Mouse (Mus musculus) gastrocnemius, adult 8-10 months (tissue): Measurements from ENCODE around the gene Cers4. TPM values are rescaled to one million over a fixed set of nuclear protein-coding genes. Genes with fewer than 3 reads are reported as not detected.

Experiments used
- DNase-seq, 2 experiments: peaks; one replicate each; pipeline ENCODE4 v3.0.0; 2022; ENCODE audit warnings: low spot score in 2 of 2
- total RNA-seq, 4 experiments: library from RNA; stranded (reverse); gene quantifications; 2 replicates each; pipeline ENCODE4 v1.2.4; 2022

The Cers4 gene
- 1 to 10 TPM; 1.8 to 4.3 (median 2.5) TPM for total RNA-seq

GRCm38 (mm10) chr8:4492851-4493685 is at the start of gene Cers4:
Gene Cers4, plus strand, starts transcription at chr8:4493026.
- peak; percentile 72 to 77 for DNase-seq

GRCm38 (mm10) chr8:4458165-4458564 is 34.7 kb upstream of the Cers4 start:
- no peak for DNase-seq

- DNase-seq: no peak
Observed at GRCm38 (mm10) chr8:4463061-4463460, 29.8 kb upstream of the Cers4 start.

- DNase-seq: no peak
Observed at GRCm38 (mm10) chr8:4474419-4475187, 18.2 kb upstream of the Cers4 start.

GRCm38 (mm10) chr8:4481154-4481553 is 11.7 kb upstream of the Cers4 start:
- no peak for DNase-seq

GRCm38 (mm10) chr8:4481586-4481985 is 11.2 kb upstream of the Cers4 start:
- no peak for DNase-seq

GRCm38 (mm10) chr8:4482501-4482900 is 10.3 kb upstream of the Cers4 start:
- no peak for DNase-seq

DNA sequence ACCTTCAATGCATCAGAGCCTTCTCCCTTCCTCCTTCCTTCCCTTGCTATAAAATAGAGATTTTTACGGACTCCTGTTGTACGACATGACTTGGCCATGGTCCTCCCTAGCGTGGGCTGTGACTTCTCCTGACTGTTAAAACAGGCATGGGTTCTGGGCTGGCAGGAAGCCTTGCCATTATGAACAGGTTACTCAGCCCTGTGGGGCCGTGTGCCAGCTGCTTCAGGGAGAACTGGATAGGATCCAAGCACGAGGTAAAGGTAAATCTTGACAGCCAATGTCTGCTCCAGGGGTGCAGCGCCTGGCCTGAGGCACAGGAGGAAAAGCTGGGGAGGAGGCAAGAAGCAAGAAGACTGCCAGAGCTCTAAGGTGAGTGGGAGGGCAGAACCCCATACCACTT is 9.5 kb upstream of the Cers4 start:
- DNase-seq: no peak

- peak; percentile 5 to 16 for DNase-seq
Observed at GRCm38 (mm10) chr8:4493686-4494440, 1.0 kb downstream of the Cers4 start.

GRCm38 (mm10) chr8:4495976-4496375 is 3.1 kb downstream of the Cers4 start:
- DNase-seq: no peak

DNA sequence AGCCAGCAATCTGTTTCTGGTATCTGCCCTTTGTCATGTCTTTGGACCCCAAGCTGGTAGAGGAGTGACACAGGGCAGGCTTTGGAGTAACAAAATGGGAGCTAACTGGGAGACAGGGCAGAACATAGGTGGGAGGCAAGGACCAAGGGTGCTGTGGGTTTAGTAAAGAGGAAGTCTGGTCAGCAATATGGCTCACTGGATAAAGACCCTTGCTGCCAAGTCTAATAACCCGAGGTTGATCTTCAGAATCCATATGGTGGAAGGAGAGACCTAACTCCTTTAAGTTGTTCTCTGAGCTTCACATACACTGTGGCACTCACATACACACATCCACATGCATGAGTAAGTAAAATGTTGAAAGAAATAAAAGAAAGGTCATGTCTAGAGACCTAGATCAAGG is 4.8 kb downstream of the Cers4 start:
- no peak for DNase-seq

- DNase-seq: no peak
Observed at GRCm38 (mm10) chr8:4505364-4505763, 12.5 kb downstream of the Cers4 start.

GRCm38 (mm10) chr8:4507527-4507926 is 14.7 kb downstream of the Cers4 start:
- DNase-seq: no peak

DNA sequence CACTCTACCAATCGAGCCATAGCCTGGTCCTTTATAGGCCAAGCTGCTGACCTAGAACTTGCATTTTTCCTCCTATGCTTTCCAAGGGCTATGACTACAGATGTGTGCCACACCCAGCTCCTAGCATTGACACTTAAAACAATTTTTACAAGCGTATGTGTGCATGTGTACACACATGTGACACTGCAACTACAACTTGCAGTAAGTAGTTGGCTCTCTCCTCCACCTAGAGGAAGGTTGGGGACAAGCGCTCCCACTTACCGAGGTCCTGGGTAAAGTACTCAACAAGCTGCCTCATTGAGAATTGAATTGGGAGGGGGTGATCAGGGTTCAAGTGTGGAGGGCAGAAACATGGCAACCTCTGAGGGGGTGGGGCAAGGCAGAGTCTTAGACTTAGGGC is 18.0 kb downstream of the Cers4 start:
- DNase-seq: no peak

- DNase-seq: no peak
Observed at GRCm38 (mm10) chr8:4511429-4512115, 18.7 kb downstream of the Cers4 start.

DNA sequence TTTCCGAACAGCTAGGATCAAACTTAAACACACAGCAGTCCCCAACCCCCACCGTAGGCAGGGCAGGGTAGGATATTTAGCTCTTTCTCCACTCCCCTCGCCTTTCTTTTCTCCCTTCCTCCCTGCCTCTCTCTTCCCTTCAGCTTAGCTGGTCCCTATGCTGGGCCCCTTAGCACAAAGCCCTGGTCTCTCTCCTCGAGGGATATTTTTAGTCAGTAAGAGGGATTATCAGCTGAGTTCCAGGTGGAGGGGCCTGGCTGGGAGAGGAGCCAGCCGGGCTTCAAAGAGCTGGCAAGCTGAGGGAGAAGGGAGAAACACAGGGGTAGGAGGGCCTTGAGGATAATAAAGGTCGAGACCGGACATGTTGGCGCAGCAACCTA is 19.3 kb downstream of the Cers4 start:
- DNase-seq: no peak

DNA sequence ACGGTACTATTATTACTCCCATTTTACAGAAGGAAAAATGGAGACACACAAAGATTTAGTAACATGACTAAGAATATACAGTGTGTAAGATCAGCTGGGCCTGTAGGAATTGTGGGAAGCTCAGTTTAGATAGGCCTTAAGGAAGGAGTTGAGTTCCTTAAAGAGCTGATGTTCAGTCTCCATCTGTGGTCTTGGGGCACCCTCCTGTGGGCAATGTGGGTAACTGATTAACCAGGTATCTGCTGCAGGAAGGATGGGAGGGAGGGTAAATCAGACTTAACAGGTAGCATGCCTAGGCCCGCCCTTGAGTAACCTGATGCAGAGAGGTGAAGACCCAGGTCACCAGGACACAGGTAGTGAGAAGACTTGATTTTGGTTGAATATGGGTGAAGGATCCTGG is 23.3 kb downstream of the Cers4 start:
- DNase-seq: no peak

DNA sequence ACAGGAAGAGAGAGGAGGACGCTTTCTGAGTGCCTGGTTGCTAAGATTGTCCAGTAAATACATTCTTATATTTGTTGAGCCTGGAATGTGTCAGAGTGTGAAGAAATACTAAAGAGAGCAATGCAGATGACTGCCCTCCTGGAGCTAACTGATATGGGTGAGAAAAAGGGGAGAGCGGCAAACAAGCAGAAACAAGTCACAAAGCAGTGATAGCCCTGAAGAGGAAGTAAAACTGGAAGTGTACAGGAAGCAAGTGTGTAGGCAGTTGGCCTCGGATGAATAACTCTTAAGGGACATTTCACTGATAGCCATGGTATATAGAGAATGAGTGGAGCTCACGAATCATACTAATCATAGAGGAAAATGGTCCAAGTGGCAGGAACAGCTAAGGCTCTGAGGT is 28.6 kb downstream of the Cers4 start:
- DNase-seq: no peak

DNA sequence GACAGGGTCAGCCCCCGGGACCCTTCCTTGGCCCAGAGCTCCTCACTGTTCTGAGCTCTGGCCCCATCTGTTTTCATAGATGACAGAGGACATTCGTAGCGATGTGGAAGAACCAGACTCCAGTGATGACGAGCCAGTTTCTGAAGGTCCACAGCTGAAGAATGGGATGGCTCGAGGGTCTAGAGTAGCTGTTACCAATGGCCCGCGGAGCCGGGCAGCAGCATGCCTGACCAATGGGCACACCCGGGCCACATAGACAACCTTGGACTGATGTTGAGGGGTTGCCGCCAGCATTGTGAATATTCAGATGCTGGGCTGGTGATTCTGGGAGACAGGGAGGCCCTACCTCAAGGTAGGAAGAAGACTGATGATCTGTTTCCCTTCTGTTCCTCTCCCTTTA is 30.7 kb downstream of the Cers4 start:
- no peak for DNase-seq
